Mouse (Mus musculus): ENCODE data around the gene Ttc7b. TPM values are rescaled to one million over a fixed set of nuclear protein-coding genes. Genes with fewer than 3 reads are reported as not detected.

The Ttc7b gene
- polyA plus RNA-seq, 1 experiment = 20.4 TPM

DNA sequence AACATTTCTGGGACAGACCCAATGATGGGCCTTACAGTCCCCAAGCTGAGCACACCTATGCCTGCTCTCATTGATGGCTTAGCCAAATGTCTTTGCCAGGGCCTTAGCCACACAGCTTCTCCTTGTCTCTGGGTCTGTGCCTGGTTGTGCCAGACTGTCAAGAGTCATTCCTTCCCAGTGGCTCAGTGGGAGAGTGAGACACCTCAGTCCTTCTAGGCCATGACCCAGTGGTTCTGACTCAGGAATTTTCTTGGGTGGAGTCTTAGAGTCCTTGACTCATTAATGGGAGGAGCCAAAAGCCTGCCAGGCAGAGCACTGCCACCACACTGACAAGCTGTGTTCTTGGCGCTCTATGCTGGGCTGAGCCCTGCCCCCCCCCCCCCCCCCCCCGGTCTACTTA is 193.9 kb downstream of the Ttc7b start:
- H3K27ac ChIP-seq (ENCODE audit: insufficient read depth, low read length) = no peak overlapping the region
- 72% methylated on average over 2 of the region's 2 CpGs for WGBS
- DNase-seq (ENCODE audit: low read depth in 1 of 2, low spot score in 2 of 2) = no peak
- no peaks in the 10 kb centered on the region for H3K27me3 ChIP-seq (ENCODE audit: control insufficient read depth, insufficient read depth, low read length)
- no peaks in the 10 kb centered on the region for H3K36me3 ChIP-seq (ENCODE audit: control insufficient read depth, insufficient read depth, low read length)
- TF ChIP-seq CTCF (IDR thresholded peaks at IDR 0.05; ENCODE audit: extremely low read depth, insufficient read depth, insufficient read length, insufficient replicate concordance) (no peak), POLR2A (IDR thresholded peaks at IDR 0.05; ENCODE audit: low read depth, low read length) (no peak)
- peaks cover 2% of the 10 kb centered on the region; the same call in 1 of the 2 replicates for H3K4me1 ChIP-seq (ENCODE audit: control insufficient read depth, insufficient read depth, insufficient read length)
- H3K4me3 ChIP-seq (ENCODE audit: extremely low read depth, insufficient read depth, insufficient read length) = no peak overlapping the region

DNA sequence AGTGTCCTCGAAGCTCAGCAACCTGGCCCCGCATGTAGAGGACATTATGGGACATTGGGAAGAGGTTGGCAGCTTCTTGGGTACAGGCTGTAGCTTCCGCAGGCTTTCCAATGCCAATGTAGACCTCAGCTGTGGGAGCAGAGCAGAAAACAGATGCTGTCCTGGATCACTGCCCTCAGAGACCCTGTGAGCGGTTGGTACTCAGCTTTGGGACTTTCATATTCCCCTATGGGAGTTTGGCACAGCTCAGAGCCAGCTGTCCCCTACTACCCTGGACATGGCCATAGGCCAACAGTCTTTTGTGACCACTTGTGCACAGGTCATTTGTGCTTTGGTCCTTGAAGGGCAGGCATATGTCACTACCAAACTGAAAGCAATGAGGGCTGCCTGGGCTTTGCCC is 195.0 kb downstream of the Ttc7b start:
- WGBS = 88% methylated on average over 4 of the region's 4 CpGs
- Histone ChIP-seq H3K27me3 (ENCODE audit: control insufficient read depth, insufficient read depth, low read length) (no peaks in the 10 kb centered on the region), H3K4me1 (ENCODE audit: control insufficient read depth, insufficient read depth, insufficient read length) (peaks cover 4% of the 10 kb centered on the region; the same call in 1 of the 2 replicates), H3K36me3 (ENCODE audit: control insufficient read depth, insufficient read depth, low read length) (no peaks in the 10 kb centered on the region), H3K4me3 (ENCODE audit: extremely low read depth, insufficient read depth, insufficient read length) (no peak overlapping the region), H3K27ac (ENCODE audit: insufficient read depth, low read length) (no peak overlapping the region)
- TF ChIP-seq CTCF (IDR thresholded peaks at IDR 0.05; ENCODE audit: extremely low read depth, insufficient read depth, insufficient read length, insufficient replicate concordance) (no peak), POLR2A (IDR thresholded peaks at IDR 0.05; ENCODE audit: low read depth, low read length) (no peak)
- DNase-seq (ENCODE audit: low read depth in 1 of 2, low spot score in 2 of 2) = no peak

DNA sequence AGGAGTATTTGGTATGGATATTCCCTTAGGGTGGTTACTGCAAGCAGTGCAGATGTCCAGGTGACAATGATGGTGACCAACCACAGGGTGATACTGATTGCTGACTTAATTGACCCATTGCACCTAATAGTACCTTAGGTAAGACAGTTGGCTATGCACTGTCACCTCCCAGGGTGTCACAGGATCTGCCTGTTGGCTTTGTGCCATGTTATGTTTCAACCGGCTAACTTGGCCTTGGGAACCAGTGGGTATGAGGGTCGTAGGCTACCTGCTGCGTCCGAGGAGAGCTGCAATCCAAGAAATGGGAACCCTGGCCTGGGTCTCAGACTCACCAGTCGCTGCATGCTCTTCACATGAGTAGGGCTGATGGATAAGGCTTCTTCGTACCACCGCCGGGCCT is 195.4 kb downstream of the Ttc7b start:
- Histone ChIP-seq H3K27me3 (ENCODE audit: control insufficient read depth, insufficient read depth, low read length) (no peaks in the 10 kb centered on the region), H3K36me3 (ENCODE audit: control insufficient read depth, insufficient read depth, low read length) (no peaks in the 10 kb centered on the region), H3K27ac (ENCODE audit: insufficient read depth, low read length) (no peak overlapping the region), H3K4me3 (ENCODE audit: extremely low read depth, insufficient read depth, insufficient read length) (no peak overlapping the region), H3K4me1 (ENCODE audit: control insufficient read depth, insufficient read depth, insufficient read length) (peaks cover 8% of the 10 kb centered on the region; the same call in 1 of the 2 replicates)
- 89% methylated on average over 8 of the region's 8 CpGs for WGBS
- DNase-seq (ENCODE audit: low read depth in 1 of 2, low spot score in 2 of 2) = no peak
- no peak for TF ChIP-seq POLR2A (IDR thresholded peaks at IDR 0.05; ENCODE audit: low read depth, low read length)
- TF ChIP-seq CTCF (IDR thresholded peaks at IDR 0.05; ENCODE audit: extremely low read depth, insufficient read depth, insufficient read length, insufficient replicate concordance) = no peak

DNA sequence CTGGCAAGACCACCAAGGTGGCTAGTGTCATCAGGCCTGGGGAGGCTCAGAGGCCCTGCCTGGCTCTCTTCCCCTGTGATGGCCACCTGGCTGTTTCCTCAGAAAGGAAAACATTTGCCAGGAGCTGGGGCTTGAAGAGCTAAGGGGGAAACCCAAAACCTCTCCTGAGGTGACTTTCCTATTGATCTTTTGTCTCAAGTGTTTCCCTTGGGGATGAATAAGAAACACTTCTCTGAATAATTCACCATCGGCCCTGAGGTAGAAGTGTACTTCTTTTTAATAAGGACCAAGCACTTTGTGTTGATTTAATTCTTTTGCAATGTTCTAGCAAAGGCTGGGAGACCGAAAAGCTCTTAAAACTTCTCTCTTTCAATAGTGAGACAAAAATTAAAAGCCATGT is 197.0 kb downstream of the Ttc7b start:
- H3K4me1 ChIP-seq (ENCODE audit: control insufficient read depth, insufficient read depth, insufficient read length) = peaks cover 20% of the 10 kb centered on the region; the same call in 1 of the 2 replicates
- no peaks in the 10 kb centered on the region for H3K27me3 ChIP-seq (ENCODE audit: control insufficient read depth, insufficient read depth, low read length)
- WGBS = 75% methylated on average over 2 of the region's 2 CpGs
- no peaks in the 10 kb centered on the region for H3K36me3 ChIP-seq (ENCODE audit: control insufficient read depth, insufficient read depth, low read length)
- TF ChIP-seq POLR2A (IDR thresholded peaks at IDR 0.05; ENCODE audit: low read depth, low read length) (no peak), CTCF (IDR thresholded peaks at IDR 0.05; ENCODE audit: extremely low read depth, insufficient read depth, insufficient read length, insufficient replicate concordance) (no peak)
- H3K4me3 ChIP-seq (ENCODE audit: extremely low read depth, insufficient read depth, insufficient read length) = no peak overlapping the region
- DNase-seq (ENCODE audit: low read depth in 1 of 2, low spot score in 2 of 2) = no peak
- no peak overlapping the region for H3K27ac ChIP-seq (ENCODE audit: insufficient read depth, low read length)

DNA sequence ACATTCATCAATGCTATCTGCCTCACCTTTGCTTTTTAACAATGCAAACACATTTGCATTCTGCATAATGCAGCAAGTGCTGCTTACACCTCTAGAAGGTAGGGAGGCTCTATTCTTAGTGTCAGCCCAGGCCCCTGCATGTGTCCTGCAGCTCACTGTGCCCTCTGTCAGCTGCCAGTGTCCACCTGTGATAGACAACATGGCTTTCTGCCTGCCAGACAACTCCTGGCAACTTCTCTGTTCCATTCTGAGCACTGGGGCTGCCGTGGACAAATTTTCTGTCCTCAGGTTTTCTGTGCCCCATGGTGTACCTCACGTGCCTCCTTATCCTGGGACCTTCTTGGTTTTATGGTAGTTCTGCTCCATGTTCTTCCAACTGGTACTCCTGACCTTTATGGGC is 198.4 kb downstream of the Ttc7b start:
- WGBS = 85% methylated on average over 2 of the region's 2 CpGs
- no peak for DNase-seq (ENCODE audit: low read depth in 1 of 2, low spot score in 2 of 2)
- Histone ChIP-seq H3K36me3 (ENCODE audit: control insufficient read depth, insufficient read depth, low read length) (no peaks in the 10 kb centered on the region), H3K4me3 (ENCODE audit: extremely low read depth, insufficient read depth, insufficient read length) (no peak overlapping the region), H3K27me3 (ENCODE audit: control insufficient read depth, insufficient read depth, low read length) (no peaks in the 10 kb centered on the region), H3K27ac (ENCODE audit: insufficient read depth, low read length) (no peak overlapping the region), H3K4me1 (ENCODE audit: control insufficient read depth, insufficient read depth, insufficient read length) (peaks cover 32% of the 10 kb centered on the region; the same call in 1 of the 2 replicates)
- TF ChIP-seq POLR2A (IDR thresholded peaks at IDR 0.05; ENCODE audit: low read depth, low read length) = no peak
- no peak for TF ChIP-seq CTCF (IDR thresholded peaks at IDR 0.05; ENCODE audit: extremely low read depth, insufficient read depth, insufficient read length, insufficient replicate concordance)

DNA sequence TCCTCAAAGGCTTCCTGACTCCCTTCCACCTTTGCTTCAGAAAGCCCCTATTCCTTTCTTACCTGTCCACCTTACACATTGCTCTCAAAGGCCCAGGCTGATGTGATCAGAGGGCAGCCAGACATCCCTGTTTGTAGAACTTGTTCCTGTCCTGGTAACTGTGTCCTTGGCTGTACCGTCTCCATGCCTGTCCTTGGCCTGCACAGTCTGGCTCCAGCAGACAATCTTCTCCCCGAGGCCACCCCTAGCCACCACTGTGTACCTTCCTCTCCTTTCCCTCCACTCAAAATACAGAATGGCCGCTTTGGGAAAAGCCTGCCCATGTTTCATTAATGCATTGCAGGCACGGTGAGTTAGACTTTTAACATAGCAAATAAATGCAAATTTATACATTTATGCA is 199.1 kb downstream of the Ttc7b start:
- Histone ChIP-seq H3K4me1 (ENCODE audit: control insufficient read depth, insufficient read depth, insufficient read length) (peaks cover 34% of the 10 kb centered on the region; the same call in 1 of the 2 replicates), H3K27me3 (ENCODE audit: control insufficient read depth, insufficient read depth, low read length) (no peaks in the 10 kb centered on the region), H3K4me3 (ENCODE audit: extremely low read depth, insufficient read depth, insufficient read length) (no peak overlapping the region), H3K36me3 (ENCODE audit: control insufficient read depth, insufficient read depth, low read length) (no peaks in the 10 kb centered on the region), H3K27ac (ENCODE audit: insufficient read depth, low read length) (no peak overlapping the region)
- WGBS = 83% methylated on average over 4 of the region's 4 CpGs
- TF ChIP-seq CTCF (IDR thresholded peaks at IDR 0.05; ENCODE audit: extremely low read depth, insufficient read depth, insufficient read length, insufficient replicate concordance) (no peak), POLR2A (IDR thresholded peaks at IDR 0.05; ENCODE audit: low read depth, low read length) (no peak)
- DNase-seq (ENCODE audit: low read depth in 1 of 2, low spot score in 2 of 2) = no peak

DNA sequence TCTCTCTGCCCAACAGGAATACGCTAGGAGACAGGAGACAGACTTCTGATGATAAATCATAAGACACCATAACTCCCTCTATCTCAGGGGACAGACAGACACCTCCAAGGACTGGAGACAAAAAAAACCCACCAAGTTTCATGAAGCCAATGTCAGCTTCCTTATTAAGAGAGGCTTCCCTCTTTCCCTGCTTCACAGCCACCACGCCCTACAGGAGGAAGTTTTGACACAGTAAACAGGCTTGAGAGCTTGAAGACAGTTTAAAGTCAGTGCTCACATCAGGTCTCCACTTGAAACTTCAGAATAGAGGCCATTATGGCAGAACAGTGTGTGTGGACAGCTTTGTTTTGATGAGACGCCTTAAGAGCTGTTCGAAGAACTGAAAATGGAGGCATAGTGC is 200.9 kb downstream of the Ttc7b start:
- Histone ChIP-seq H3K4me1 (ENCODE audit: control insufficient read depth, insufficient read depth, insufficient read length) (peaks cover 34% of the 10 kb centered on the region; the same call in 1 of the 2 replicates), H3K4me3 (ENCODE audit: extremely low read depth, insufficient read depth, insufficient read length) (no peak overlapping the region), H3K27me3 (ENCODE audit: control insufficient read depth, insufficient read depth, low read length) (no peaks in the 10 kb centered on the region), H3K36me3 (ENCODE audit: control insufficient read depth, insufficient read depth, low read length) (no peaks in the 10 kb centered on the region), H3K27ac (ENCODE audit: insufficient read depth, low read length) (peak overlapping the region; percentile 51)
- no peak for TF ChIP-seq POLR2A (IDR thresholded peaks at IDR 0.05; ENCODE audit: low read depth, low read length)
- 57% methylated on average over 4 of the region's 4 CpGs for WGBS
- DNase-seq (ENCODE audit: low read depth in 1 of 2, low spot score in 2 of 2) = no peak

All from spleen, adult 2 months (tissue).